Mouse (Mus musculus) brain, embryonic 18.5 days (tissue): ENCODE measurements around the gene Ankrd37.

Experiments
- DNase-seq: peaks from one replicate; pipeline ENCODE4 v3.0.0-alpha.2; 2012; ENCODE audit warnings: low read depth, low spot score

Ankrd37 gene

GRCm38 (mm10) chr8:46005596-46005995 lies at the start of gene Ankrd37:
Gene Ankrd37 (minus strand): TSS chr8:46005707.
- no peak for DNase-seq

DNA sequence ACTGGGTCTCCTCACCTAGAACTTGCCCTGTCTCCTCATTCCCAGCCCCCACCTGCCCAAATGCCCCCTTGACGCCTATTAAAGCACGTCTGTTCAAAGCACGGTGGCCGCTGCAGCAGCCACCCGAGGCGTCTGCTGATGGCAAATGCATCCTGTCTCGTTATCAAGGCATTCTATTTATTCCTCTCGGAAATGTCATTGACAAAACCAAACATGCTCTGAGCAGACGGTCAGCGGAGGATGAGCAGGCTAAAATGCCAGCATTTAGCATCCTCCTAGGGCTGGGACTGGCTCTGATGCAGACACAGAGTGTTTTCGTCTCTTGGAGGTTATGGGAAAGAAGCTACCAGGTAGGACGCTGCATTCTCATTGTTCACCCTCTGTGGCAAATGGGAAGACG lies 34.8 kb upstream of the Ankrd37 start:
- DNase-seq, result no peak

DNA sequence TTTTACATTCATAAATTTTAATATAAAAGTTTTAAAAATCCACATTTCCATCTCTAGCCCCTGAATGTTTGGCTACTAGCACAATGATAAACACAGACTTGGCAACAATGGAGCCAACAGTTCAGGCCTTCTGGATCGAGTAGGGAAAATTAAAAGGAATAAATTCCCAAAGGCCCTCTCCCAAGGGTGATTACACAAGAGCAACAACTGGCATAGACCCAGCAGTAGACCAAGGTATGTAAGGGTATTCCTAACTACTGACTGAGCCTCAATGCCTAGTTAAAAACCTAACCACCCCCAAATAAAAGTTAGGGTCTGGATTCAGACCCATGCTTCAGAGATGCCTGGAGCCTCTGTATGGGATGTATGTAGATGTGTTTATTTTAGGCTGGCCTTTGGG lies 34.2 kb upstream of the Ankrd37 start:
- no peak for DNase-seq

- DNase-seq, result no peak
Measured at GRCm38 (mm10) chr8:46036217-46036616, 30.7 kb upstream of the Ankrd37 start.

DNA sequence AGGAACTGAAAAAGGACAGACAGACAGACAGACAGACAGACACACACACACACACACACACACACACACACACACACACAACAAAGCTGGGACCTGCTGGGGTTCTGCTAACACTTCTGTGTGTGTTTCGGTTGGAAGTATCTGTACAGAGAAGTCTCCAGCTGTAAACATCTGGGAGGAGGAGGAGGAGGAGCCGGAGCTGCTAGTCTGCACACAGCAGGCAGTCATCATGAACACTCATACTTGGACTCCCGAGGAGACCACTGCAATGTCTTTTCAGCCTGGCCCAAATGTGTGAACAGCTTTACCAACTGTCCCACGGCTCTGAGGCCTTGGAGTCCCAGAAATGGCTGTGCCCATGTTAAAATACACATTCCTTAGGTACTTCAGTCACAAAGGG lies 18.9 kb upstream of the Ankrd37 start:
- no peak for DNase-seq

- DNase-seq, result no peak
Measured at GRCm38 (mm10) chr8:46022758-46023157, 17.3 kb upstream of the Ankrd37 start.

- no peak for DNase-seq
Measured at GRCm38 (mm10) chr8:46022203-46022602, 16.7 kb upstream of the Ankrd37 start.

DNA sequence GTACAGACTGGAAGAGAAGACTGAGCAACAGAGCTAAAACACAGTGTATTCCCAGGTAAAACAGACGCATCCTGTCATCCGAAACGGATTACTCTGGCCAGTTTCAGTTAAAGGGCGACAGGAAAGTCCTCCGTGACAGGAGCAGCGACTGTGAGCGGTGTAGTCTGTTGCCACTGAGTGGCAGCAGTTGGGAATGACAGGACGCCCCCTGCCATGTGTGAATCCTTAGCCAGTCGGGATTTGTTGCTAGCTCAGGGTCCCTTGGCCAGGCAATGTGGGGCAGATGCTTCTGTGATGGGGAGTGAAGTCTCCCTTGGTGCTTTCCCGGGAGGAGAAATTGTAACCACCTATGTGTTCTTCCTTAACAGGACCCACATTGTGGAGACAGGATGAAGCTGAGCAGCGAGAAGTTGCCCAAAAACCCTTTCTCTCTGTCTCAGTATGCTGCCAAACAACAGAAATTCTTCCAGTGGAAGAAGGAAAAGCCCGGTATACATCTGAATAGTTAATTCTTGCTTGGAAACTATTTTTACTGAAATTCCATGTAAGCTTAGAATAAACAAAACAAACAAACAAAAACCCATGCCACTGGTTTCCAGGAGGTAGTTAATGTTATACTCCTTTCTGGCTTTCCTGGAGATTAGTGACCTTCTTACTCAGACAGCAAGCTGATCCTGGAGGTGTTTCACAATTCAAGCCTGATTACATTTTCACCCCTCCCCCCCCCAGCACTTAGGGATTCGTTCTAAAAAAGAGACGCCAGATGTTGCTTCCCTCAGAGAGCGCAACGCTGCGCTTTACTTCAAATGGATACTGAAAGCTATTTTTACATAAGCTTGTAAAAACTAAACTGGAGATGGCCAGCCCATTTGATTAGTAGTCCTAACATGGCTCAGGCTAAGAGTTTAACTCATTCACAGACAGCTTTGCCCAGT lies 5.5 kb upstream of the Ankrd37 start:
- no peak for DNase-seq

DNA sequence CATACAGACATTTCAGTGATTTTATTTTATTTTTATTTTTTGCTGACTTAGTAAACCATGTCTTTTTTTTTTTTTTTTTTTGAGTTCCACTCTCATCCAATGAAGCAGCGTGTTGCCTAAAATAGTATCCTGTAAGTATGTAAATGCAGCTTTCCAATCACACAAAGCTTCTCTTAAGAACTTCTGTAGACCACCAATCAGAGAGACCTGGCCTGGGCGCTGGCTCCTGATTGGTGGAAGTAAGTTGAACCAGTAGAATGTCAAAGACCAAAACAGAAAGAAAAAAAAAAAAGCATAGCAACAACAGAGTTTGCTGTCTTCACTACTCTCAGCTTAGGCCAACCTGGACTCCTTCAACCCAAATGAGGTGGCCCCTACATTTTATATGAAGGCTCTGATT lies 4.8 kb upstream of the Ankrd37 start:
- no peak for DNase-seq

GRCm38 (mm10) chr8:46007050-46007672 lies 1.7 kb upstream of the Ankrd37 start:
- DNase-seq, result no peak

- peak; percentile 94 for DNase-seq
Measured at GRCm38 (mm10) chr8:45999784-46000705, 5.5 kb downstream of the Ankrd37 start.

DNA sequence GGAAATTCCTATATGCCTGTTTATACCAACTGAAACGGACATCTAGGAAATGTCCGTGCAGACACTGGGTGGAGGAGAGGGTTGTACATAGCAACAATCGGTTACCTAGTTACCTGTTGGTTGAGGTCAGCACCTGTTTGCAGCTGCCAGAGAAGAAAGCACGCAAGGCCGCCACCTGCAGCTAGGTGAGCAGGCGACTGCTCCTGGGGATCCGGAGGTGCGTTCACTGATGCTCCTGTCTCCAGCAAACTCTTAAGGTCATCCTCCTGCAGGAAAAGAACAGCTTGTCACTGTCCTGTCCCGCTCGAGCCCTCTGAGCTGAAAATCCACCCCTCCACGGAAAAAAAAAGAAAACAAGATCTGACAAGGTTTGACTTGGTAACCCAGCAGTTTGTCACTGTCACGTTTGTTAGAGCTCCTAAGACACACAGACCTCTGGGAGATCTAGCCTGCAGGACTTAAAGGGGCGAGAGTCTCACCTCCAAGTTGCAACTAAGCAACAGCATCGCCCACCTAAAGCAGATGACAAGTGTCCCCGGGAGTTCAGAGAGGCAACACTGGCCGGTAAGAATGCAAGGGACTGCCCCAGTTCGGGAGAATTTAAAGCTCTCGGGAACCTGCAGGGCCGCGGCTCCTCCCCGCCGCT lies 6.2 kb downstream of the Ankrd37 start, which contains the start of gene Lrp2bp:
Lrp2bp (plus strand) TSS at position 166 of the 646 bp plus-strand sequence.
- DNase-seq, result no peak

DNA sequence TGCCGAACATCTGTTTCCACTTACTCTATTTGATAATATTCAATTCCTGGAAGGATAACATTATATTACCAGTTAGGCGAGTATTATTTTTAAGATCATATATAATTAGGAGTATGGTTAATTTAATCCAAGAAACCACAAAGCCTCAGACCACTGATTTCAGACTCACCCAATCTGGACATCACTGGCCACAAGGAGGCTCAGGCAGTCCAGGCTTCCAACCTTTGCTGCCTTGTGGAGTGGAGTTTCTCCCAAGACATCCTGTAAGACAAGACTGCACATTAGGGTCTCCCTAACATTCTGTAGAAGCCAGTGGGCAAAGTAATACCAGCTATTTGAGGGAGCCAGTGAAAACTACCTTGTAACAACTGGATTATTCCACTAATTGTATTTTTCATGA lies 7.3 kb downstream of the Ankrd37 start:
- no peak for DNase-seq

GRCm38 (mm10) chr8:45995576-45995975 lies 9.9 kb downstream of the Ankrd37 start:
- DNase-seq, result no peak

GRCm38 (mm10) chr8:45994111-45994510 lies 11.4 kb downstream of the Ankrd37 start:
- DNase-seq, result no peak

DNA sequence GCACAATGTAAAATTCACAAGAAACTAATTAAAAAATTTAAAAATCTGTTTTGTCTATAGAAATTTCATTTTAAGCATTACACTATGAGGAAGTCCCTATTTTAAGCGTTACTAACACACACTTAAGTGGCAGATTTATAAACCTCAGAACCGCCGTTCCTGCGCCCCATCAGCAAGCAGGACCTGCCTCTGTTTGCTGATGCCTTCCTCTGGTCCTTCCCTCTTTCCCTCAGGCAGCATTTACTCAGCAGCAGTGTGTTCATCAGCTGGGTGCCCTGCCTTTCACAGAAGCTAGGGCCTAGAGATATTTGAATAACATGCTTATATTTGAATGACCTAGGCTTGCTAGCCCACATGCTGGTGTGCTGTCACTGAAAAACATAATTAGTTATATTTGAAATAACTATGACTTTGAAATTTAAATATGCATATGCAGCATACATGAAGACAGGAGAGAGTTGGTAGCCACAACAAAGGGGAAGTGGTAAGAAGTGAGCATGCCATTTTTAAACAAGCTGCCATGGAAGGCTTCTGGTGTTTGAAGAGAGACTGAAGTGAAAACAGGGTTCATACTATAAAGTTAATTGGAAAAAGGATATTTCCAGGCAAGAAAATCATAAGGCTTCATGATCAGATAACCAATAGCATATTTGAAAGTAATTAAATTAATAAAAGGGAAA lies 14.7 kb downstream of the Ankrd37 start:
- DNase-seq, result no peak

GRCm38 (mm10) chr8:45988189-45988588 lies 17.3 kb downstream of the Ankrd37 start:
- no peak for DNase-seq

- no peak for DNase-seq
Measured at GRCm38 (mm10) chr8:45986665-45987064, 18.8 kb downstream of the Ankrd37 start.

DNA sequence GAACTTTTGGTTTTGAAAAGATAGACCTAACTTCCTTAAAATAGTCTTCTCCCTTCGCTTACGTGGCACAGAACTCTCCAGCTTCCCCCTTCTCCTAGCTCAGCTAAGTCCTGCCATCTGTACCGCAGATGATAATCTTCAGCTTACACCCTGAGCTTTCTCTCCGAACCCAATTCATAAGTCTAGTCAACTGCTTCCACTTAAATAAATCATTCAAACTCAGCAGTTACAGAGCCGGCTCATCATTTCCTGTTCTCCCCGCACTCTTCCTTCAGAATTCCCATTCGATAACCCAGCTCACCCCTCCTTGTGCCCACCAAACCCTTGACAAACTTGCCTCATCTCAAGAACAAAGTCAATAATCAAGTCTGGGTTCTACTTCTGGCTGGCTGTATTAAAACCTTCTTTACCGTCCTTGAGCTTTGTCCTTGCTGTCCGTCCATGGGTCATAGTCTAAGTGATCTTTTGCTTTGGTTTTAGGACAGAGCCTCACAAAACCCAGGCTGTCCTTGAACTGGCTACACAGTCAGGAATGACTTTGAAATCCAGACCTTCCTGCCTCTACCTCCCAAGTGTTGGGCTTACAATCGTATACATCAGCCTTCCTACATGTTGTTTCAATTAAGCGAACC lies 29.6 kb downstream of the Ankrd37 start:
- no peak for DNase-seq

DNA sequence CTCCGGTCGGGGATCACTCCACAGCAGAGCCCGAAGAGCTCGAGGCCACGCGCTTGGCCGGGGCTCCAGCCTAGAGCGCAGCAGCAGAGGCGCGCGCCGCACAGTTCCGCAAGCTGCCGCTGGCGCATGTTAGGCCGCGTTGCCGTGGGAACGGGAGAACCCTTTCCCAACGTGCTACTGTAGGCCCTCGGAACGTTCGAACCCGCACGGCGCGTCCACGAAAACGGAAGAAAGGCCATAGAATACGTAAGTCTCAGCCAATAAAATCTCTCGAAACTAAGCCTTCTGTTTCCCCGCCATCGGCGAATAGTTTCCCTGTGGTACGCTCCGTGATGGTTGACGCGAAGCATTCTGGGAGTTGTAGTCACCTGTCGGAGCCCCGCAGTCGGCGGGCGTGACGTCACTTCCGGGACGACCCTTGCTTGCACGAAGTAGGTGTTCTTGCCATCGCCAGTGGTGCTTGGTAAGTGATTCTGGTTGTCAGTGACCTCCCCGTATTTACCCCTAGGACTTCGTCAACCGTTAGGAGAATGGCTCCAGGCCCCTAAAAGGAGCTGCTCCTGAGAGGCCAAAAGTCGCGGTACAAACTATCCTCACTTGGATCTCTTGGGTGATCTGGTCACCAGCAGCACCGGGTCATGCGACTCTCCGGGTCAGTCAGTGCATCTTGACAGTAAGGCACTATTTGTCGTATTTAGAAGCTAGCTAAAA lies 30.2 kb downstream of the Ankrd37 start, which contains the start of the genes 1700029J07Rik and Ufsp2:
1700029J07Rik (minus strand) TSS at position 127 of the 711 bp plus-strand sequence.
Ufsp2 (plus strand) TSS at position 403 of the 711 bp plus-strand sequence.
- DNase-seq, result peak; percentile 99
